Mouse (Mus musculus) myocyte (in vitro differentiated cells): ENCODE measurements around the gene Rtn4rl1. TPM values are rescaled to one million over a fixed set of nuclear protein-coding genes. Genes with fewer than 3 reads are reported as not detected.

Experiments
- H3K27me3 ChIP-seq: one replicate; pipeline ENCODE4 v1.6.1; 2011; ENCODE audit not compliant: control insufficient read depth, insufficient read depth, insufficient read length
- H3K36me3 ChIP-seq: one replicate; pipeline ENCODE4 v1.6.1; 2011; ENCODE audit not compliant: control insufficient read depth, insufficient read depth
- H3K4me2 ChIP-seq: one replicate; pipeline ENCODE4 v1.6.1; 2011; ENCODE audit warnings: low read depth, control low read depth
- H3K4me3 ChIP-seq: one replicate; pipeline ENCODE4 v1.5.1; 2011; ENCODE audit warnings: mild to moderate bottlenecking, control low read depth, moderate library complexity
- H3K79me2 ChIP-seq: one replicate; pipeline ENCODE4 v1.6.1; 2011; ENCODE audit not compliant: control insufficient read depth, insufficient read depth
- H3ac ChIP-seq: one replicate; pipeline ENCODE4 v1.6.1; 2011; ENCODE audit not compliant: control insufficient read depth, insufficient read length
- CEBPB ChIP-seq: IDR thresholded peaks from 2 replicates; pipeline ENCODE4 v1.6.1; 2011; ENCODE audit warnings: mild to moderate bottlenecking, moderate library complexity; ENCODE audit not compliant: poor library complexity, insufficient read depth, severe bottlenecking
- E2F4 ChIP-seq: IDR thresholded peaks from one replicate; pipeline ENCODE4 v1.6.1; 2011; ENCODE audit warnings: mild to moderate bottlenecking, control low read depth, moderate library complexity; ENCODE audit not compliant: insufficient read depth
- MAX ChIP-seq: IDR thresholded peaks from one replicate; pipeline ENCODE4 v1.6.1; 2011; ENCODE audit warnings: low read depth, mild to moderate bottlenecking, control low read depth
- MYOD1 ChIP-seq, 3 experiments: IDR thresholded peaks; one replicate each; pipeline ENCODE4 v1.6.1; 2011; ENCODE audit warnings: control low read depth in 2 of 3, low read depth in 2 of 3, mild to moderate bottlenecking in 2 of 3, moderate library complexity in 1 of 3; ENCODE audit not compliant: insufficient read length in 2 of 3, control insufficient read depth in 1 of 3
- MYOG ChIP-seq, 3 experiments: IDR thresholded peaks; one replicate each; pipeline ENCODE4 v1.6.1; 2011; ENCODE audit warnings: control low read depth in 2 of 3, low read depth in 2 of 3, mild to moderate bottlenecking in 2 of 3; ENCODE audit not compliant: insufficient read length in 2 of 3, control insufficient read depth in 1 of 3, insufficient read depth in 1 of 3
- POLR2A ChIP-seq: IDR thresholded peaks from one replicate; pipeline ENCODE4 v1.6.1; 2011; ENCODE audit warnings: low read depth, mild to moderate bottlenecking, control low read depth, moderate library complexity; ENCODE audit not compliant: insufficient read length
- POLR2AphosphoS2 ChIP-seq: IDR thresholded peaks from one replicate; pipeline ENCODE4 v1.6.1; 2011; ENCODE audit warnings: low read depth, control low read depth; ENCODE audit not compliant: insufficient read length
- REST ChIP-seq: IDR thresholded peaks from one replicate; pipeline ENCODE4 v1.6.1; 2011; ENCODE audit warnings: mild to moderate bottlenecking, control low read depth, moderate library complexity; ENCODE audit not compliant: insufficient read depth, insufficient read length
- SRF ChIP-seq: IDR thresholded peaks from one replicate; pipeline ENCODE4 v1.6.1; 2011; ENCODE audit warnings: low read depth; ENCODE audit not compliant: control insufficient read depth, insufficient read length
- TCF12 ChIP-seq: IDR thresholded peaks from one replicate; pipeline ENCODE4 v1.6.1; 2011; ENCODE audit warnings: mild to moderate bottlenecking, control low read depth; ENCODE audit not compliant: poor library complexity, insufficient read depth, severe bottlenecking
- TCF3 ChIP-seq: IDR thresholded peaks from one replicate; pipeline ENCODE4 v1.6.1; 2011; ENCODE audit warnings: low read depth, control low read depth; ENCODE audit not compliant: insufficient read length
- USF1 ChIP-seq: IDR thresholded peaks from one replicate; pipeline ENCODE4 v1.6.1; 2011; ENCODE audit warnings: low read depth, mild to moderate bottlenecking, control low read depth, moderate library complexity
- polyA plus RNA-seq: library from polyadenylated mRNA; unstranded; fragments of >200 nt; fragmentation: generic; extraction: Trizol; gene quantifications from one replicate; pipeline ENCODE4 v1.2.1, GENCODE M21; 2012; ENCODE audit warnings: missing spikeins

The Rtn4rl1 gene
- polyA plus RNA-seq, 1 experiment: 0.16 TPM

DNA sequence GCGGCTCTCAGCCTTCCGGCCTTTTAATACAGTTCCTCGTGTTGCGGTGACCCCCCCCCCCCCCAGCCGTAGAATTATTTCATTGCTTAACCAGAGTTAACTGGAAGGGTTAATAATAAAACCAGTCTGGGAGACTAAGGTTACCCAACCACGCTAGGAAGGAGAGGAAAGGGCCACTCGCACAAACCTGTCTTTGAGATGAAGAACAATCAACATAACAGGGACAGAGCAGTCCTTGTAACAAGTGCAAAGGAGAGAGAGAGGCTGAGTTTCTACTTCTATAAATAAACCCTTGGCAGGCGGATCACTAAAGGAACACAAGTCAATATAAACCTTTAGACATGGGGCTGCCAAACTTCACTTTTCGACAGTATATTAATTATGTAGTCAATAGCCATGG lies 104.0 kb downstream of the Rtn4rl1 start:
- Histone ChIP-seq H3K4me3 (no peak overlapping the region), H3K4me2 (no peak overlapping the region), H3K79me2 (no peaks in the 10 kb centered on the region), H3K36me3 (peaks cover 2% of the 10 kb centered on the region), H3K27me3 (no peaks in the 10 kb centered on the region), H3ac (no peak overlapping the region)
- no peak for TF ChIP-seq E2F4
- TF ChIP-seq MYOD1 (IDR thresholded peaks at IDR 0.05; ENCODE audit: control insufficient read depth in 1 of 3, insufficient read length in 2 of 3, low read depth in 2 of 3): no peak
- no peak for TF ChIP-seq REST
- no peak for TF ChIP-seq POLR2A
- TF ChIP-seq TCF3: no peak
- no peak for TF ChIP-seq USF1
- no peak for TF ChIP-seq CEBPB
- TF ChIP-seq SRF: no peak
- TF ChIP-seq MAX: no peak
- no peak for TF ChIP-seq MYOG (IDR thresholded peaks at IDR 0.05; ENCODE audit: control insufficient read depth in 1 of 3, insufficient read depth in 1 of 3, insufficient read length in 2 of 3, low read depth in 2 of 3)
- no peak for TF ChIP-seq TCF12

DNA sequence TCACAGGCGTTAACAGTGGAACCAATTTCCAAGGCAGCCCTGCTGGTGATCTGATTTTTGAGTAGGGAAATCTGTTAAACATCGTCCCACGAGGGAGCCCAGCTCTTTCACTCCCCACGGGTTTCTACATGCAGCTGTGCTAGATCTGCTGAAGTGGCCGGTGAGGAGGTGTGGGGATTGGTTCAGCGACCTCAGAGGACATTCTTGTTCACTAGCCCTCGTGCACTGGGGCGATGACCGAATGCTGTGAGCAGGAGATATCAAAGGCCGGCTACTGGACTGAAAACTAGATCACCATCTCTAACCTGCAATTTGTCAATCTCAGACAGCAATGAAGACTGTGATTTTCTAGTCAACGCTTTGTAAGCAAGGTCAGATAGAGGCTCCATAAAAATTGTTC lies 104.9 kb downstream of the Rtn4rl1 start:
- no peak for TF ChIP-seq MYOD1 (IDR thresholded peaks at IDR 0.05; ENCODE audit: control insufficient read depth in 1 of 3, insufficient read length in 2 of 3, low read depth in 2 of 3)
- TF ChIP-seq REST: no peak
- no peak for TF ChIP-seq POLR2AphosphoS2
- TF ChIP-seq CEBPB: no peak
- no peak for TF ChIP-seq TCF12
- TF ChIP-seq TCF3: no peak
- no peak for TF ChIP-seq SRF
- no peak for TF ChIP-seq MYOG (IDR thresholded peaks at IDR 0.05; ENCODE audit: control insufficient read depth in 1 of 3, insufficient read depth in 1 of 3, insufficient read length in 2 of 3, low read depth in 2 of 3)
- TF ChIP-seq POLR2A: no peak
- TF ChIP-seq USF1: no peak
- TF ChIP-seq MAX: no peak
- no peak for TF ChIP-seq E2F4
- Histone ChIP-seq H3K4me3 (no peak overlapping the region), H3K79me2 (no peaks in the 10 kb centered on the region), H3ac (no peak overlapping the region), H3K36me3 (peaks cover 7% of the 10 kb centered on the region), H3K27me3 (no peaks in the 10 kb centered on the region), H3K4me2 (no peak overlapping the region)

DNA sequence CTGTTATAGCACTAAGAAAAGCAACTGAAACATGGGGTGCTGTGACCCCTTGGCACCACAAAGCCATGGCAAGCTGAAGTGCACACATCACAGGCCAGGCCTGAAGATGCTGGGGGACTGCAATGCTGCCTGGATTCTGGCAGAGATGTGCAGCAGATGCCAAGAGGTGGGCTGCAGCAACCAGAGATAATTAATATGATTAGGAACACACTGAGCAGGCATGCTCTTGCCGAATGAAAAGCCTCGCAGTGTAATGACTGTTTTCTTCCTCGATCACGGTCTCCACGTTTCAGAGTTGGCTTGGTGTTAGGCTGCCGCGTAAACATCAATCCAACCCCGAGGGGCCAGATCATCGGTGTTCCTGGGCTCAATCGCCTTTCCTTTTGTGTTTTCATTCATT lies 106.2 kb downstream of the Rtn4rl1 start:
- peaks cover 7% of the 10 kb centered on the region for H3K36me3 ChIP-seq
- TF ChIP-seq SRF (no peak), CEBPB (no peak), MAX (no peak), USF1 (no peak), REST (no peak), MYOD1 (IDR thresholded peaks at IDR 0.05; ENCODE audit: control insufficient read depth in 1 of 3, insufficient read length in 2 of 3, low read depth in 2 of 3) (no peak), E2F4 (no peak), TCF12 (no peak), POLR2A (no peak), TCF3 (no peak), POLR2AphosphoS2 (no peak), MYOG (IDR thresholded peaks at IDR 0.05; ENCODE audit: control insufficient read depth in 1 of 3, insufficient read depth in 1 of 3, insufficient read length in 2 of 3, low read depth in 2 of 3) (no peak)

DNA sequence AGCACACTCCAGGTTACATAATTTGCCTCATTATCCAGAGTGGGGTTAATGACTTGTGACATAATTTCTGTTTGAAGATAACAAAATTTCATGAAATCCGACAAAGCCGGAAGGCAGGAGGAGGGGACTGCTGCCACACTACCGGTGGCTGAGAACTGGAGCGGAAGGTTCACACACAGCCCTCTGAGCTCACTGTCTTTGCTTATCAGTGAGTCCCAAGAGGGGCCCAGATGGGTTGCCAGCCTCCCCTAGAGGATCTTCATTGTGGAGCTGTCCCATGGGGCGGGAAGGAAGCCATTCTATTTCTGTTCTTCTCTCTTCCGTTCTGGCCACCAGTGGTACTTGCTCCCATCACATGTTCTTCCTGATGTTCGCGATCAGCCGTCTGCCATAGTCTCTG lies 107.4 kb downstream of the Rtn4rl1 start:
- H3ac ChIP-seq: no peak overlapping the region

More for the DNA sequence above, 106.2 kb downstream of the Rtn4rl1 start:
- H3K4me2 ChIP-seq: no peak overlapping the region
- H3K4me3 ChIP-seq: no peak overlapping the region
- H3ac ChIP-seq: no peak overlapping the region
- no peaks in the 10 kb centered on the region for H3K79me2 ChIP-seq
- no peaks in the 10 kb centered on the region for H3K27me3 ChIP-seq

DNA sequence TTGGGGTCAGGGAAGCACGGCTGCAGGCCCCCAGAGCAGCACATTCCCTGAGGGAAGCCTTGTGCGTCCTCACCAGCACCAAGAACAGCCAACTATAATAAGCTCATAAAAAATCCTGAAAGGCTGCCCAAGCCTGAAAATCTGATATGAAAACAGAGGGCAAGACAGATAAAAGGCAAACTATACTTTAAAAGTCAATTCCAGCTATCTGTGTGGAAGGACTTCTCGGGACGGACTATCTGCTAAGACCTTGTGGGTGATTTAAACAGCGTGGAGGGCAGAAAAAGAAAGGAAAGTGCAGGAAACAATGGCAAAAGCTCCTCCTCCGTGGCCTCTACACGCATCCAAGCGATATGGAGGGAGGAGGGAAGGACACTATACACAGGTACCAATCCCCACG lies 111.2 kb downstream of the Rtn4rl1 start:
- Histone ChIP-seq H3K79me2 (no peaks in the 10 kb centered on the region), H3ac (no peak overlapping the region), H3K4me3 (no peak overlapping the region), H3K36me3 (peaks cover 14% of the 10 kb centered on the region), H3K4me2 (no peak overlapping the region), H3K27me3 (no peaks in the 10 kb centered on the region)
- TF ChIP-seq REST (no peak), POLR2A (no peak), MYOG (IDR thresholded peaks at IDR 0.05; ENCODE audit: control insufficient read depth in 1 of 3, insufficient read depth in 1 of 3, insufficient read length in 2 of 3, low read depth in 2 of 3) (no peak), MAX (no peak), CEBPB (no peak)

More for the DNA sequence above, 107.4 kb downstream of the Rtn4rl1 start:
- TF ChIP-seq TCF3: no peak
- TF ChIP-seq CEBPB: no peak
- TF ChIP-seq POLR2A: no peak
- TF ChIP-seq POLR2AphosphoS2: no peak
- no peaks in the 10 kb centered on the region for H3K79me2 ChIP-seq
- no peak overlapping the region for H3K4me3 ChIP-seq
- H3K36me3 ChIP-seq: peaks cover 9% of the 10 kb centered on the region
- no peaks in the 10 kb centered on the region for H3K27me3 ChIP-seq
- H3K4me2 ChIP-seq: no peak overlapping the region
